Mouse (Mus musculus): ENCODE measurements around the gene Gabrd. TPM values are rescaled to one million over a fixed set of nuclear protein-coding genes. Genes with fewer than 3 reads are reported as not detected.

The Gabrd gene
- total and polyA plus RNA-seq, 3 experiments = 0.50 to 1.1 TPM; not detected in 1

DNA sequence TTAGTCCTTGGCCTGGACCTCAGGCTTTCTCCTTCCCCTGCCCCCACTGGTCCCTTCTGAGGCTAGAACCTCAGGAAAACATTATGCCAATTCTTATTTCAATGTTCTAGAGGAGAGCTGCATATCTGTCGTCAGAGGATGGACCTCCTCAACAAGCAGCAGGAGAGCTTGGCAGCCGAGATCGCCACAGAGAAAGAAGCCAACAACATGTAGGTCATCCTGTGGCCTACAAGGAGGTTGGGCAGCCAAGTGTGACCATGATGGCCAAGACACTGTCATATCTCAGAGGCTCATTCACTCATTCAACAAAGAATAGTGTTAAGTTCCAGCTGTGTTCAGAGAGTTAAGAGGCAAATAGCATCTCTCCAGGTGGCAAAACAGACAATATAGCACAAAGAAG is 22.2 kb upstream of the Gabrd start:
- H3K27me3 ChIP-seq (ENCODE audit: control insufficient read depth in 1 of 2, insufficient read depth in 2 of 2, low read length in 2 of 2) = no peaks in the 10 kb centered on the region
- H3K4me3 ChIP-seq (ENCODE audit: control insufficient read depth in 1 of 2, insufficient read depth in 1 of 2, low read depth in 2 of 2, low read length in 2 of 2) = no peak overlapping the region
- H3K27ac ChIP-seq (ENCODE audit: control insufficient read depth, low read depth, low read length) = no peak overlapping the region
- no peak for DNase-seq (ENCODE audit: low read depth, low spot score)
- H3K9ac ChIP-seq (ENCODE audit: control insufficient read depth, low read depth, low read length, poor library complexity, severe bottlenecking) = no peak overlapping the region
- H3K4me1 ChIP-seq (ENCODE audit: control insufficient read depth in 1 of 2, insufficient read depth in 2 of 2, low read length in 2 of 2) = peaks cover 0 to 18% of the 10 kb centered on the region in 2 experiments; a peak in 2 of 4 replicates
- peaks cover 2% of the 10 kb centered on the region; the same call in 1 of the 2 replicates for H3K79me2 ChIP-seq (ENCODE audit: control insufficient read depth, insufficient read depth, low read length, poor library complexity)
- H3K36me3 ChIP-seq (ENCODE audit: control insufficient read depth in 1 of 2, insufficient read depth in 2 of 2, low read length in 2 of 2) = peaks cover 0 to 7% of the 10 kb centered on the region in 2 experiments; a peak in 1 of 4 replicates
- TF ChIP-seq ZMIZ1 (IDR thresholded peaks at IDR 0.05; ENCODE audit: low read depth, low read length) = no peak
- no peak for TF ChIP-seq GABPA (IDR thresholded peaks at IDR 0.05; ENCODE audit: low read depth, low read length)
- TF ChIP-seq UBTF (IDR thresholded peaks at IDR 0.05; ENCODE audit: borderline replicate concordance, insufficient read depth, low read depth, low read length) = no peak
- TF ChIP-seq TAL1 (IDR thresholded peaks at IDR 0.05; ENCODE audit: low read length) = no peak
- TF ChIP-seq SIN3A (IDR thresholded peaks at IDR 0.05; ENCODE audit: low read length) = no peak
- no peak for TF ChIP-seq USF1 (IDR thresholded peaks at IDR 0.05; ENCODE audit: low read depth, low read length)
- TF ChIP-seq BHLHE40 (IDR thresholded peaks at IDR 0.05; ENCODE audit: borderline replicate concordance, low read depth, low read length) = no peak
- TF ChIP-seq TCF12 (IDR thresholded peaks at IDR 0.05; ENCODE audit: low read depth, low read length) = no peak
- TF ChIP-seq SMC3 (IDR thresholded peaks at IDR 0.05; ENCODE audit: low read depth, low read length) = no peak
- no peak for TF ChIP-seq GATA1 (IDR thresholded peaks at IDR 0.05; ENCODE audit: low read depth, low read length)
- TF ChIP-seq TBP (IDR thresholded peaks at IDR 0.05; ENCODE audit: low read depth, low read length) = no peak
- no peak for TF ChIP-seq POLR2A (IDR thresholded peaks at IDR 0.05; ENCODE audit: control insufficient read depth in 1 of 2, insufficient read depth in 1 of 2, low read depth in 1 of 2, low read length in 2 of 2, poor library complexity in 1 of 2)
- no peak for TF ChIP-seq MEF2A (IDR thresholded peaks at IDR 0.05; ENCODE audit: extremely low read depth, insufficient replicate concordance, low read depth, low read length, poor library complexity, severe bottlenecking)
- TF ChIP-seq POLR2AphosphoS5 (IDR thresholded peaks at IDR 0.05; ENCODE audit: borderline replicate concordance, low read depth, low read length) = no peak
- no peak for TF ChIP-seq CHD2 (IDR thresholded peaks at IDR 0.05; ENCODE audit: low read length)
- TF ChIP-seq ELF1 (IDR thresholded peaks at IDR 0.05; ENCODE audit: low read depth, low read length) = no peak
- TF ChIP-seq POLR2AphosphoS2 (IDR thresholded peaks at IDR 0.05; ENCODE audit: low read length) = no peak
- TF ChIP-seq E2F4 (IDR thresholded peaks at IDR 0.05; ENCODE audit: borderline replicate concordance, low read depth, low read length) = no peak
- TF ChIP-seq MAFK (IDR thresholded peaks at IDR 0.05; ENCODE audit: borderline replicate concordance, low read depth, low read length) = no peak
- H3K9me3 ChIP-seq (replicated peaks; ENCODE audit: insufficient read depth, low read length) = no peaks in the 10 kb centered on the region

GRCm38 (mm10) chr4:155414656-155415235 is 16.8 kb upstream of the Gabrd start:
- DNase-seq (ENCODE audit: low read depth, low spot score) = no peak
- peaks cover 0 to 5% of the 10 kb centered on the region in 2 experiments; a peak in 1 of 4 replicates for H3K36me3 ChIP-seq (ENCODE audit: control insufficient read depth in 1 of 2, insufficient read depth in 2 of 2, low read length in 2 of 2)
- TF ChIP-seq ELF1 (IDR thresholded peaks at IDR 0.05; ENCODE audit: low read depth, low read length) = no peak
- TF ChIP-seq ZKSCAN1 (IDR thresholded peaks at IDR 0.05; ENCODE audit: low read depth, low read length) = no peak
- TF ChIP-seq USF2 (IDR thresholded peaks at IDR 0.05; ENCODE audit: borderline replicate concordance in 1 of 2, insufficient read depth in 1 of 2, low read depth in 1 of 2, low read length in 2 of 2) = no peak
- no peak for TF ChIP-seq ETS1 (IDR thresholded peaks at IDR 0.05; ENCODE audit: low read depth, low read length)
- TF ChIP-seq ZNF384 (IDR thresholded peaks at IDR 0.05; ENCODE audit: low read depth, low read length) = no peak
- no peak for TF ChIP-seq RCOR1 (IDR thresholded peaks at IDR 0.05; ENCODE audit: low read depth, low read length)
- TF ChIP-seq MYC (IDR thresholded peaks at IDR 0.05; ENCODE audit: low read depth, low read length) = no peak
- TF ChIP-seq POLR2AphosphoS5 (IDR thresholded peaks at IDR 0.05; ENCODE audit: borderline replicate concordance, low read depth, low read length) = no peak
- TF ChIP-seq KAT2A (conservative IDR thresholded peaks at IDR 0.05; ENCODE audit: low read depth, low read length) = no peak
- TF ChIP-seq TAL1 (IDR thresholded peaks at IDR 0.05; ENCODE audit: low read length) = no peak
- TF ChIP-seq MAX (IDR thresholded peaks at IDR 0.05; ENCODE audit: low read length) = no peak
- no peak for TF ChIP-seq UBTF (IDR thresholded peaks at IDR 0.05; ENCODE audit: borderline replicate concordance, insufficient read depth, low read depth, low read length)
- TF ChIP-seq MXI1 (IDR thresholded peaks at IDR 0.05; ENCODE audit: low read depth, low read length) = no peak
- no peak for TF ChIP-seq JUND (IDR thresholded peaks at IDR 0.05; ENCODE audit: low read depth, low read length)
- H3K79me2 ChIP-seq (ENCODE audit: control insufficient read depth, insufficient read depth, low read length, poor library complexity) = no peaks in the 10 kb centered on the region
- H3K4me1 ChIP-seq (ENCODE audit: control insufficient read depth in 1 of 2, insufficient read depth in 2 of 2, low read length in 2 of 2) = peaks cover 0 to 6% of the 10 kb centered on the region in 2 experiments; a peak in 1 of 4 replicates
- H3K9ac ChIP-seq (ENCODE audit: control insufficient read depth, low read depth, low read length, poor library complexity, severe bottlenecking) = no peak overlapping the region
- H3K9me3 ChIP-seq (replicated peaks; ENCODE audit: insufficient read depth, low read length) = no peaks in the 10 kb centered on the region
- no peak overlapping the region for H3K27ac ChIP-seq (ENCODE audit: control insufficient read depth, low read depth, low read length)
- no peaks in the 10 kb centered on the region for H3K27me3 ChIP-seq (ENCODE audit: control insufficient read depth in 1 of 2, insufficient read depth in 2 of 2, low read length in 2 of 2)
- no peak overlapping the region for H3K4me3 ChIP-seq (ENCODE audit: control insufficient read depth in 1 of 2, insufficient read depth in 1 of 2, low read depth in 2 of 2, low read length in 2 of 2)

All from MEL (cell line).